Mouse (Mus musculus) cortical plate, adult 2 months (tissue): ENCODE measurements around the gene Nckap5.

ENCODE experiments used
- CTCF ChIP-seq: fragments of 200-500 bp; IDR thresholded peaks from 2 replicates; pipeline ENCODE4 v1.5.1; 2011; ENCODE audit warnings: mild to moderate bottlenecking, control low read depth, low read length; ENCODE audit not compliant: insufficient read depth; ENCODE audit errors: extremely low read depth
- POLR2A ChIP-seq: fragments of 200-500 bp; IDR thresholded peaks from 2 replicates; pipeline ENCODE4 v1.6.1; 2011; ENCODE audit warnings: mild to moderate bottlenecking, low read length, control low read depth; ENCODE audit not compliant: insufficient read depth; ENCODE audit errors: extremely low read depth

GRCm38 (mm10) chr1:126469818-126470544, 360.6 kb downstream of the Nckap5 start:
- TF ChIP-seq CTCF: no peak
- TF ChIP-seq POLR2A: no peak
